Mouse (Mus musculus) cerebellum, adult 8-10 months (tissue): ENCODE results near the gene Rabggtb.
A peak's percentile ranks its signal among the peaks of the same experiment; 100 is the strongest.

Source experiments
- DNase-seq: peaks from one replicate; pipeline ENCODE4 v3.0.0; 2022

Rabggtb gene

DNA sequence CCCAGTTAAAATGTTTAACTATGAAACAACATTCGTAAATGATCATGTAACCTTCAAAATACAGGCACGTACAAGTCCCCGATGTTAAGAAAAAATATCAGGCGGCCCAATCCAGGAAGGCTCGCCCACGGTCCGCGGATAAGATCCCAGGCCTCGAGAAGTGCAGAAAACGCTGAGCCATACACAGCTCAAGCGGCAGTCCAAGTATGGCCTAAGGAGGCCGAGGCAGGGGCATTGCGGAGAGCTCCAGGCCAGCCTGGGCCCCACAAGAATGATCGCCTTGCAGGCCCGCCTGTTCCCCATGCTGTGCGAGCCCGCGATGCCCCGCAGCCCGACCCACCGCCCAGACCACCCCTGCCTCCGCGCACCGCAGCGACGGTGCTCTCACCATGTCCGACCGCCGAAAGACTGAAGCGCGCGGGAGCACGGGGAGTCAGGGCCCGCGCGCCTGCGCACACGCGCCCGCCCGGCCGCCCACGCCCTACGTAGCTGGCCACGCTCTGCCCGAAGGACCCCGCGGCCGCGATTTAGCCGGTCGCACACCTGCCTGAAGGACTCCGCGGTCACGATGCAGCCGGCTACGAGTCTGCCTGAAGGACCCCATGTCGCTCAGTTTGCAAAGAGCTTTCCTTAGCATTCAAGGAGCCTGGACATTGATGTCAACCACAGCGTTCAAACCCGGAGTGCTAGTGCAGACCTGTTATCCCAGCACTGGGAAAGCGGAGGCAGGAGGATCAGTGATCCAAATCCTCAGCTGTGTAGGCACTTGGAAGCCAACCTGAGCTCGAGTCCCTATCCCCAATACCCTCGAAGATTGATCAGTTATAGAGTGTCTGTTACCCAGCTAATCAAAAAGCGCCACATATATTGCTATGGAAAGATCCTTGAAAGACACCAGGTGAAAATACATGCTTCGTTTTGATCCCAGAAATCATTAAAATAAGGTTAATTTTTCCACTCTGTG lies at the start of gene Rabggtb:
Rabggtb (minus strand) TSS at position 464 of the 964 bp plus-strand sequence.
- peak; percentile 94 for DNase-seq

DNA sequence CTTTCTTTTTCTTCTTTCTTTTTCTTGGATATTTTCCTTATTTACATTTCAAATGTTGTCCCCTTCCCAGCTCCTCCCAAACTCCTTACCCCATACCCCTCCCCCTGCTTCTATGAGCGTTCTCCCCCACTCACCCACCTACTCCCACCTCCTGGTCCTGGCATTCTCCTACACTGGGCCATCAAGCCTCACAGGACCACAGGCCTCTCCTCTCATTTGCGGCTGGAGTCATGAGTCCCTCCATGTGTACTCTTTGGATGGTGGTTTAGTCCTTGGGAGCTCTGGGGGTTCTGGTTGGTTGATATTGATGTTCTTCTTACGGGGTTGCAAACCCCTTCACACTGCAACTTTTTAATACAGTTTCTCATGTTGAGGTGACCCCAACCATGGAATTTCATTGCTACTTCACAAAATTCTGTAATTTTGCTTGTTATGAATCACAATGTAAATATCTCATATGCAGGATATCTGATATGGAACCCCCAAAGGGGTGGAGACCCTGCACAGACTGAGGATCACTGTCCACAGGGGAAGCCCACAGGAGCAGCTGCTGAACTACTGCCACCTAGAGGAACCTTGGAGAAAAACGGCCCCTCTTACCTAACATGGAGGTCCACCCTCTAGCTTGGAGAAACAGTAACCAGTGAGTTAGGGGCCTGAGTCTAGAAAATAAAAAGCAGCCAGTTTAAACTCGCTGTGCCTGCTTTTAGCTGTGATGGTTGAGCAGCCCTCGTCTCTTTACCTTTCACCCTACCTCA lies 49.0 kb upstream of the Rabggtb start:
- DNase-seq, result no peak

DNA sequence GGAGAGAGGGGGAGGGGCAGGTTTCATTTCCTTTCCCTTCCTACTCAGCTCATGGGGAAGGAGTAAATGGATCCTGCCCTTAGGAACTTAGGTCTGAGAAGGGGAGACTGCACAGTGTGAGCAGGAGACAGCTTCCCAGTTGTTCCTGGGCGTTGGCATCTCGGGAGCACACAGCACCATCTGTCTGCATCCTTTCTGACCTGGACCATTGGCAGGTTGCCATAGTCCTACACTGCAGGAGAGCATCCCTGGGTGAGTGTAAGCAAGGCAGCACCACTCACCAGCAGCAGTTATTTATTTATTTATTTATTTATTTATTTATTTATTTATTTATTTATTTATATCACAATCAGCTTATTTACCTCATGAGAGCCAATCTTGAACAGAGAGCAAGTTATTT lies 48.1 kb upstream of the Rabggtb start:
- no peak for DNase-seq

DNA sequence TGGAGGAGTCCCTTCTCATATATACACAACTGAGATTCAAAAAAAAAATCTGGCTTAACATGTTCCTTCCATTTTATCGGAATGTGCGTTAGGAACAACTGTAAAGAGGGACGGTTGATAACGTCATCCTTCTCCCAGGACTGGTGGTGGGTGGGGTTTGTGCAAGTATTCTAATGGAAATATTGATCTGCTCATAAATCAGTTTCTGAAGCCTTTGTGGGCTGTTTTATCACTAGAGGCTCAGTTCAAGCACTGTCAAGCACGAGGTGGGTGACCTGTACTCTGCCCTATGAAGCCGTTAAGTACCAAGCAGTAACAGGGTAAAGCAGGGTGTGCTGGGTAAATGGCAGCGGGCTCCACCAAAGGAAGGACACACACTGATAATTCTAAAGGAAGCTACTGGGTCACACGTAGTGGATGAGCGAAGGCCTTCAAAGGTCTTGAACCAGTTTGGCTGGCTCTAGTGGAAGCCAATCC lies 47.0 kb upstream of the Rabggtb start:
- DNase-seq, result no peak

DNA sequence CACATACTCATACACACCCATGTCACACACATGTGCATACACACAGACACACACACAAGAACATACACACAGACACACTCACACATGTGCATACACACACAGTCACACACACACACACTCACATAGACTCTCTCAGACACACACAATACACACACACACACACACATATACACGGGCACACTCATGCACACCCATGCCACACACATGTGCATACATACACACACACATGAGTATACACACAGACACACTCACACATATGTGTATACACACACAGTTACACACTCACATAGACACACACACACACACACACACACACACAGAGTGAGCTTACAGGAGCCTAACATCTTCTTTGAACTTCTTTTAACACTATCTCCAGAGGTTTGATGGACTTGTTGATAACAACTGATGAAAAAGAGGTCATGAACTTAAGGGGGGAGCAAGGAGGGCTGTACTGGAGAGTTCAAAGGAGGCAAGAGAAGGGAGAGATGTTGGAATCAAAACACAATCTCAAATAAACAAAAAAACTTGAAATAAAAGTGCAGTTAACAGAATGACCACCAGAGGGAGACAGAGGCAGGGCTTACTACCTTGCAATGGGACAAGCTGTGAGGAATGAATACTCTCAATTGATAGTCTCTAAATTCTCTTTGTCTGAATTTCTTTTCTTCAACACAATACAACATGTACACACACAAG lies 46.4 kb upstream of the Rabggtb start:
- DNase-seq, result peak; percentile 43

DNA sequence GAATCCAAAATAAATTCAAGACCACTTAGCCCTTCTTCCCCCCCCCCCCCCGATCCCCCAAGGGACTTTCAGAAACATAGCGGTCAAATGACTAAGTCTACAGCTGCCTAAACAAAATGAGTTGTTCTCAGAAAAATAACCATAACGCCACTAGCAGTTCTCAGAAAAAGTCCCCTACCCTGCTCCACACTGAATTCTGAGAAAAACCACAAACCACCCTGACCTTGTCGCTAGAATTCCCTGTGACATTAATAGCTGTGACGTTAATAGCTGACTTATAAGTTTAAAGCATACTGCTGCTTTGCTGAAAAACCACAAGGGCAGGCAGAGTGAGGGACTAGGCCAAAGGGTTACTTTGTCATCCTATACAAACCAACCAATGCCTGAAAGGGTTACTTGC lies 45.1 kb upstream of the Rabggtb start:
- no peak for DNase-seq

DNA sequence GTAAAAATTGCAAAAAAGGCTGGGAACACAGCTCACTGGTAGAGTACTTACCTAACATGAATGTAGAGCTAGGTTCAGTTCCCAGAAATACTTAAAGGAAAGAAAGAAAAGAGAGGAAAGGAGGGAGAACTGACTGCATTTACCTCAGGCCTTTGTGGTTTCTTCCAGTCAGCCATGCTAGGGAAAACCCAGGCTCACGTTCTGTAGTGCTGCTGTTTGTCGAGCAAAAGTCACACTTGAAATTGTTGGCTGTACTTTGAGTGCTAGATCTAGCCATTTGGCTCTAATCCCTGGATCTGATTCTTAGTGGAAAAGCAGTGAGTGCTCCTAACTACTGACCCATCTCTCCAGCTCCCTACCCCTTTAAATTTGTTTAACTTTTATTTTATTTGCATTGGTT lies 35.4 kb upstream of the Rabggtb start:
- no peak for DNase-seq

DNA sequence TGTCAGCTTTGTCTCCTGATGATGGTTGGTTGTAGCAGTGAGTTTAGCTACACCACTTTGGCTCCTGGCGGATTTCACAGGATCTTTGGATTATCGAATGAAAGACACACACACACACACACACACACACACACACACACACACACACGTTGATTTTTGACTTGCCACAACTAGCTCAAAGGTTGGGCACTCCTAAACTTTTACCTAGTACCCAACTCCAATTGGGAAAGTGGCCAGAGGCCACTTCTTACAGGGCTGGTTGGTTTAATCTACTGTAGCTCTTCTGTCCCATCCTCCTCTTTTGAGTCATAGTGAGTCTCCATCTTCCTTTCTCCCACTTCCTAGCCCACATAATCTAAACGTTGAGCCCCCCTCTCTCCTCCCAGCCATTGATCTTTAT lies 34.5 kb upstream of the Rabggtb start:
- no peak for DNase-seq

DNA sequence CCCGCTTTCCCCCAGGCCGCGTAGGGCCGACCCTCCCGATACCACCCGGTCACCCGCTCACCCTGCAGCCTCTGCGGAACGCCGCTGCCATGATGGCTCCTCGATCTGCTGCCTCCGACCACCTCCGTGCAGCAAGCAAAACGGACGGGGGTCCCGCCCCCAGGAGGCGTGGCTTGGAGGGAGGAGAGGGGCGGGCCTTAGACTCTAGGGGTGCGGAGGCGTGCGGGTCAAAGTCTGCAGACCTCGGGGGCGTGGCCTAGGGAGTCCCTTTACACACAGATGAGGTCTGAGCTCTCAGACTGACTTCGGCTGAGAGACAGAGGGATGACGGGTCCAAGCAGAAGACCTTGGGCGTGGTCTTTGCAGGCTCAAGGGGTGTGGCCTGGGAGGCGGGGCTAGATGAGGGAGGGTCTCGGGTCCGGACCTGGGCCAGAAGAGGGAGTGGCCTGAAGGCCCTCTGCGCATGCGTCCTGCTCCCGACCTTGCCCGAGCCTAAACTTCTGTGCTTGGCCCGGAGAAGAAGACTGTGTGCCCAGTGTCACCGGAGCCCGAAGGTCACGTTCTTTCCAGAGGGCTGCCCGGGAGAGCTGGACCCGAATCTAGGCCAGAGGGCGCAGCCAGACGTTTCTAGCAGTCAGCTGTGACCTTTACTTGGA lies 31.7 kb upstream of the Rabggtb start, which contains the start of gene Acadm:
Acadm (minus strand) TSS at position 298 of the 656 bp plus-strand sequence.
- peak; percentile 95 for DNase-seq

DNA sequence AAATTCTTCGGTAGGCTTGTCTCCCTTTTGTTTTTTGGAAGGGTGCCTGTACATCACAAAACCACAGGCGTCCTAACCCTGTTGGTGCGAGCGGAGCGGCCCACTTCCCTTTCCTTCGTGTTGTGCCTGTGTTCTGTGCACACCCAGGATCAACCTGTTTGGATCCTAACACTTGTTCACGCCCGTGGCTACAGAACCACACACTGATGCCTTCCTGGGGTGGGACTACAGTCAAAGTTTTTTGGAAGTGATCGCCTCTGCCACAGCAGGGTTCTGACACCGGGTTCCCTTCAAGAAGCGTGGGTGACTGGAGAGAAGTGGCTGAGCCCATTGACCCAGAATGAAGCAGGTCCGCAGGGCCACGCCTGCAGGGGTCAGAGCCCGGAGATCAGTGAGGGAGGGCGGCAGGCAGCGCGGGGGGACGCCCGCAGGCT lies 31.1 kb upstream of the Rabggtb start:
- no peak for DNase-seq

DNA sequence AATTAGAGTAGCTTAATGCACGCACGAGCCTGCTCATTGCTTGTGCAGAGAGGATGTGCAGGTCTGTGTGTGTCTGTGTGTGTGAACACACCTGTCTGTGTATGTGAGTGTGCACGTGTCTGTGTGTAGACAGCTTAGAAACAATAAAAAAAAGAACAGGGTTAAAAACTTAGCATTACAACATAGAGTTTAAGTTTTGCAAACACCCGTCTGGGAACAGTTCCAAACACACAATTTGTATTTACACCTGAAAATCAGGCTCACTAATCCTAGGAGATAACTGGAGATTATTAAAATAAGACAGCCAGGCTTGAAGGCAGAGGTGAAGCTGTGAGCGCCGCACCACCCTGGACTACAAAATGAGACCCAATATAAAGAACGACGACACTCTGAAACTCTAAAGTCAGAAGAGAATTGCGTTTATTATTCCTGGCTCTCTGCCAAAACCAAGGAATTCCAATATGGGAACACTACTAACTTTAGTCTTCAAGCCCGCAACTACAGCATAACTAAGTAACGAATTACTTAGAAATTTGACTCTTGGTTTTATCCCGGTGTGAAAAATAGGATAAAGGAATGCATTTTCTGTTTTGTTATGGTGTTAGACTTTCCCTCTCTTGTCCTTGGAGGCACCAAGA lies 30.3 kb upstream of the Rabggtb start:
- no peak for DNase-seq

DNA sequence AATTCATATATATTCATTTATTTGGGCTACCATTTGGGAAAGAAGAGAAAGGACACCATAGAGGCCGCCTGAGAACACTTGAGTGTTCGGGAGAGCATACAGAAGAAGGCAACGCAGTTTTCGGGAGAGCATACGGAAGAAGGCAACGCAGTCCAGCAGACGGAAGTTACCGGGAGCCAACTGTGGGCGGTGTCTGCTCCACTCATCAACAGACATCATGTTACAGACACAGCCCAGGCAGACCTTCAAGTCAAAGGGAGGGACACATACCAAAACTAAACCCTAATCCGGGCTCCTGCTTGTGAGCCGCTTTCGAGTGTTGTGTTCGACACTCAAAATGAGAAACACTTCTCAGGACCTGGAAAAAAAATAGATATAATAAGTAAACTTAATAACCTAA lies 28.8 kb upstream of the Rabggtb start:
- DNase-seq, result no peak

DNA sequence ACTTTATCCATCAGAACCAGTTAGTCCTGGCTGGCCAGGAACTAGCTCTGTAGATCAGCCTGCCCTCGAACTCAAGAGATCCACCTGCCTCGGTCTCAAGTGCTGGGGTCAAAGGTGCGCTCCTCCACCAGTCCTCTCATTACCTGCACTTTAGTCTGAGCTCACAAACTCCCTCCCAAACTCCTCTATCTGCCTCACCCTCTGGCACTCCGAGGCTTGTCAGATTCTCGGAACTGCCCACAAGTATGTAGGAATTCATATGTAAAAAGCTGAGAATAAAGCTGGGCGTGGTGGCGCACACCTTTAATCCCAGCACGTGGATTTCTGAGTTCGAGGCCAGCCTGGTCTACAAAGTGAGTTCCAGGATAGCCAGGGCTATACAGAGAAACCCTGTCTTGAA lies 27.7 kb upstream of the Rabggtb start:
- DNase-seq, result no peak

DNA sequence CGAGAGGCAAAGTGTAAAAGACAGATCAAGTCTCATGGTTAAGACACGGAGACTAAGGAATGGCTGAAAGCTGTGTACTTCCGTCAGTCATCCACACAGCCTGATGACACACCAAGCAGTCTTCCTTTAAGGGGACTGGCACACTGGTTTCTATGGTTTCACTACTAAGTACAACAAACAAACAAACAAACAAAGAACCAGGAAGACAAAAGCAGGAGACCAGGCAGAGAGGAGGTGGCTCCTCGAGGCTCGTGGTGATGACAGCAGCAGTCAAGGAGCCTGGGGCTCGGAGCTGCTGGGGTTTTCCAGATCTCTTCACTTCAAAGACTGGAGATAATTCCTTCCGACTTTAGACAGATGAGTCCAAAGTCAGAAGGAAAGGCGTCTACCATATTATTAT lies 27.2 kb upstream of the Rabggtb start:
- no peak for DNase-seq

DNA sequence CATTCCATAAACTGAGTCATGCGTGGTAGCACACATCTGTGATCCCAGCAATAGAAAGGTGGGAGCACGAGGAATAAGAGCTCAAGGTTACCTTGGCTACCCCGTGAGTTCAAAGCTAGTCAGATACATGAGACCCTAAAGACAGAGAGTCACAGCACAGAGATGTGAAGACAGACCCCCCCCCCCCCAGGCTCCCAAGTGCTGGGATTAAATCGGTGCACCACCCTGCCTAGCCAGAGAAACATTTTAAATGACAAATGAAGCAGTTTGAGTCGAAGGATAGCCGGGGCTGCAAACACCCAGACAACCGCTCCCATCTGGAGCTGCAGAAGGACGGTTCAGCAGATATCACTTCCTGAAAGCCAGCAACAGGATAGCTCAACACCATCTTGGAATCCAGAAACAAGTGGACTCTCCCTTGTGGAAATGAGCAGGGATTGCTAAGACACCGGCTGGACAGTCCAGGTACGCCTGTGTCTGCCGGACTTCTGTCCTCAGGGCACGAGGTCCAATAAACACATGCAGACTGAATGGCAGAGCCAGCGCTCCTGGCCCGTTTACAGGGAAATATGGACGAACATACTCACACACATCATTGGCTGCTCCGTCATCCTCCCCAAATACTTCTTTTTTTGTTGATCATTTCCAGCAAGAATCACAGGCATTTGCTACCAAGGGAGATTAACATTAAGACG lies 24.5 kb upstream of the Rabggtb start:
- DNase-seq, result no peak

DNA sequence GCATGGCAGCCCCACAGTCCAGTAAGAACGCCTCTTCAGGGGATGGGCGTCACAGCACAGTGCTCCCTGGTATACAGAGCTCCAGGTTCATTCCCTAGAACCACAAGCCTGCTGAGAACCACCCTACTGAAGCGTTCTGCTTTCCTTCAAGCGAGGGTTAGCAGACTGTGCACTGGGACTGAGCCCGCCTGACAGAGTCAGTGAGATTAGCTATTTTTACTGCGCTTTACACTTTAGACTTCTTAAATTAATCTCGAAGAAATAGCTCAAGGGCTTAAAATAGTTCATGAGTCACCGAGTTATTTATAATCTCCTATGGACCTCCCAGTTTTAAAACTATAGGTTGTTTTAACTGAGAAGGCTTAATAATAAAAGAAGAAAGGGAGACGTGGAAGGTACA lies 23.1 kb upstream of the Rabggtb start:
- DNase-seq, result no peak

DNA sequence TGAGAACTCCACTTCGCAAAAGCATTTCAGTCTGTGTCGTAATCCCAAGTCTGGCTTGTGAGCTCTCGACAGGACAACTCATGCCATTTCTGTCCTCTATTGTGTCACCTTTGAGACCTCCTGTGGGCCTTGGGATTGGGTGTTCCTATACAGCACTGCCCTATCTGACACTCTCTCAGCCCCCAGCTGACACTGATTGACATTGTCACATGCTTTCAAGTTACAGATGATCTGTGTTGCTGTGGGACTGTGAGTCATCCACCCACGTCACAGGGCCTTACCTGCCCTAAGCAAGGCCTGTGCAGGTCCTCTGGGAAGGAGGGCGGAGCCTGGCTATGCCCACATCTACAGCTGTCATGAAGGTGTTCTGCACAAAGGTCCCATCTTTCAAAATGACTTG lies 19.7 kb upstream of the Rabggtb start:
- DNase-seq, result no peak

DNA sequence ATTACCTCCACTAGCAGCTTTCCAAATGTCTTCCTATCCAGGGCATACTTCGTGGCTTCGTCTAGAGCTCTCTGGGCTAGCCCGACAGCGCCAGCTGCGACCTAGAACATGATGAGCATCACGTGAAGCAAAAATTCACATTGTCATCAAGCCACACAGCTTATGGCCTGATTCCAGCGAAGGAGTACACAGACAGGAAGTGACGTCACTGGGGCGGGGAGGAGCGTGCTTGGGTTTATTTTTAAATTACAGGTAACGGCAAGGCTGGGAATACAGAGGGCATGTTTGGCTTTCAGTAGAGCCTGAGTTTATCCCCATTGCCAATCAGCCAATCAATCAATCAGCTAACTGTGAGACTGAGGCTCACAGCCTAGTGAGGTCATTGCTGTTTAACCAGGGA lies 16.7 kb upstream of the Rabggtb start:
- DNase-seq, result no peak

DNA sequence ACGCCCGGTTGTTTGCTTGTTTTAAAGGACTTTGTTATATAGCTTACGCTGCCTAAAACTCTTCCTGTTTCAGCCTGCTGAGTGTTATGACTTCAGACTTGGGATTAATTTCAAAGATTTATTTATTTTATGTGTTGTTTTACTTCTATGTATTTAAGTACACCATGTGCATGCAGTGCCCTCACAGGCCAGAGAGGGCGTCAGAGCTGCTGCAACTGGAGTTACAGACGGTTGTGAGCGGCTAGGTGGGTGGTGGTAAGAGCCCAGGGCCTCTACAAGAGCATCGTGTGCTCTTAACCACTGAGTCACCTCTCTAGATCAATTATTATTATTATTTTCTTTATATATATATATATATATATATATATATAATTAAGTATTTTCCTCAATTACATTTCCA lies 13.5 kb upstream of the Rabggtb start:
- DNase-seq, result no peak

DNA sequence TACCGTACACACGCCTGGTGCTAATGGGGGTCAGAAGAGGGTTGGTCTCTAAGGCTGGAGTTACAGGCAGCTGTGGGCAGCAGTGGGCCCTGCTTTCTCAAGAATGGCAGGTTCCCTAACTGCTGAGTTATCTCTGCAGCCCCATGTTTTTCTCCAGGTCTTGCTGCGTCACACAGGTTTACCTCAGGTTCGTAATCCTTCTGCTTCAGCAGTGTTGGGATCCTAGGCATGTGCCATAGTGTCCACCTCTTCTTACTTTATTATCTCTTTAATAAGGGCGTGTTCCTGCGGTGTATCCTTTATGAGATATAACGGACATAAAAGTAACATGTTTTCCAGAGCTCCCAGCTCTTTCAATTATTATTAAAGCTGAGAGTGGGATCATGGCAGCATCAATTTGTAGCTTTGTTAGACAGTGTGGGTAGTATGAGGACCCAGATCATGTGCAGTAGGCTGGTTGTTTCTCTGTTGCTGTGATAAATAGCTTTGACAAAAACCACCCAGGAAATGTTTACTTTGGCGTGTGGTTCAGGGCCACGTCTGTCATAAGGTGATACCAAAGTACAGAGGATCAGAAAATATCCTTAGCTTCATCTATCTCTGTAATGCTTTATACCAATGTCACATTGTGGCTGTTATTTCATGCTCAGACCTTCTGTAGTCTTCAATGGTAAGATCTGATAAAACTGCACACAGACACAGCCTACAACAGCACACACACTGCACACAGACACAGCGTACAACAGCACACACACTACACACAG lies 8.5 kb upstream of the Rabggtb start:
- DNase-seq, result no peak

DNA sequence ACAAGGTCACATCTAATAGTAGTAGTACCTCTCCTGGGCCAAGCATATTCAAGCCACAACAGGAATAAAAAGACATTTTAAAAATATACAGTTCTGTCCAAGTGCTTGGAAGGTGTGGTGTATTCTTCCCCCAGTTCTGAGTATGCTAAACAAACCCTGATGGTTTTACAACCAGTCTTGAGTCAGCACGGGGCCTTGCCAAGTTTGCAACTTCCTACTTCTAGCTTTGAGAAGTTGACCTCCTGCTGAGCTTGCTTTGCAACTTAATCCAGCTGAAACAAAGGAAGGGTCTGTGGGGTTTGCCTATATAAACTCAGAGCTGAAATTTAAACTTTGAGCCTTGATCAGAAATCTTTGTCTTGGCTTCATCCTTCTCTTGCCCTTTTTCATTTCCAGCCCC lies 4.4 kb upstream of the Rabggtb start:
- no peak for DNase-seq
